ENCODE assay signal across 25 mouse cellular contexts in genomic region chr4:102478860-102479259, GRCm38 (mm10).
"Had no signal": no experiment of that assay in that cellular context is flagged by ENCODE, and none has a peak within 500 bp of the region (broad histone marks: within the 10 kb centered on the region; RNA-seq: fewer than 3 reads in every experiment).

No protein-coding gene starts in this region.

- H3K9ac ChIP-seq: embryonic facial prominence, embryonic 12.5 days; embryonic facial prominence, embryonic 13.5 days; embryonic facial prominence, embryonic 15.5 days; forebrain, embryonic 12.5 days; forebrain, embryonic 13.5 days; forebrain, embryonic 15.5 days had no signal

- H3K9me3 ChIP-seq: embryonic facial prominence, embryonic 10.5 days; embryonic facial prominence, embryonic 12.5 days; embryonic facial prominence, embryonic 13.5 days; embryonic facial prominence, embryonic 15.5 days; forebrain, embryonic 10.5 days; forebrain, embryonic 12.5 days; forebrain, embryonic 13.5 days; forebrain, embryonic 15.5 days; heart, embryonic 10.5 days had no signal

- ATAC-seq: forebrain, embryonic 13.5 days; forebrain, embryonic 14.5 days; forebrain, embryonic 15.5 days; forebrain, embryonic 16.5 days had no signal

- DNase-seq: cerebellum, adult 9-11 months; cerebellum, postnatal 14 days; cerebellum, postnatal 36 days; embryo, embryonic 11 days; gastrocnemius, adult 2 months; gastrocnemius, postnatal 10 days; gastrocnemius, postnatal 14 days; gastrocnemius, postnatal 25 days; gastrocnemius, postnatal 36 days; heart, adult 11 months; heart, adult 18-20 months; heart, adult 2 months had no signal

- H3K4me3 ChIP-seq: embryonic facial prominence, embryonic 10.5 days; embryonic facial prominence, embryonic 12.5 days; embryonic facial prominence, embryonic 13.5 days; embryonic facial prominence, embryonic 15.5 days; erythroblast, embryonic 14.5 days; forebrain, embryonic 10.5 days; forebrain, embryonic 12.5 days; forebrain, embryonic 13.5 days; forebrain, embryonic 15.5 days; gastrocnemius, adult 2 months; heart, adult 2 months; heart, embryonic 10.5 days had no signal

- H3K27me3 ChIP-seq: embryonic facial prominence, embryonic 12.5 days; embryonic facial prominence, embryonic 13.5 days; embryonic facial prominence, embryonic 15.5 days; forebrain, embryonic 12.5 days; forebrain, embryonic 13.5 days; forebrain, embryonic 15.5 days had no signal

- H3K36me3 ChIP-seq: embryonic facial prominence, embryonic 10.5 days; embryonic facial prominence, embryonic 12.5 days; embryonic facial prominence, embryonic 13.5 days; embryonic facial prominence, embryonic 15.5 days; forebrain, embryonic 10.5 days; forebrain, embryonic 12.5 days; forebrain, embryonic 15.5 days; heart, embryonic 10.5 days had no signal

- H3K27ac ChIP-seq: embryonic facial prominence, embryonic 10.5 days; embryonic facial prominence, embryonic 12.5 days; embryonic facial prominence, embryonic 13.5 days; embryonic facial prominence, embryonic 15.5 days; forebrain, embryonic 10.5 days; forebrain, embryonic 12.5 days; forebrain, embryonic 13.5 days; forebrain, embryonic 15.5 days; gastrocnemius, adult 2 months; heart, adult 2 months; heart, embryonic 10.5 days had no signal

- H3K4me1 ChIP-seq: embryonic facial prominence, embryonic 12.5 days; embryonic facial prominence, embryonic 15.5 days; forebrain, embryonic 15.5 days had no signal

- H3K4me2 ChIP-seq: embryonic facial prominence, embryonic 12.5 days; embryonic facial prominence, embryonic 13.5 days; embryonic facial prominence, embryonic 15.5 days; forebrain, embryonic 12.5 days; forebrain, embryonic 13.5 days; forebrain, embryonic 15.5 days; heart, embryonic 11.5 days had no signal
